8 mouse cellular contexts compared by ENCODE assay signal in genomic region chr3:49755986-49756845, GRCm38 (mm10). TPM values are rescaled to one million over a fixed set of nuclear protein-coding genes. Genes with fewer than 3 reads are reported as not detected.
DNase-seq lines count a peak whose midpoint lies in the region; ATAC-seq and TF ChIP-seq lines count a peak whose summit lies in the region.

No protein-coding gene starts in this region.

- peaks cover 2% of the 10 kb centered on the region; the same call in 1 of the 2 replicates for H3K27me3 ChIP-seq in kidney, adult 2 months (replicated peaks; ENCODE audit: control insufficient read depth, insufficient read depth, low read length)
- H3K27me3 ChIP-seq in lung, postnatal 0 days (replicated peaks; ENCODE audit: insufficient read depth, low read length): no peaks in the 10 kb centered on the region

- TF ChIP-seq EP300 in lung, postnatal 0 days (IDR thresholded peaks at IDR 0.05): no peak

- H3K9me3 ChIP-seq in lung, postnatal 0 days (ENCODE audit: low read length): no peaks in the 10 kb centered on the region

- H3K4me1 ChIP-seq in kidney, adult 2 months (ENCODE audit: control insufficient read depth, insufficient read depth, low read length): no peaks in the 10 kb centered on the region
- H3K4me1 ChIP-seq in lung, postnatal 0 days (ENCODE audit: insufficient read depth, low read depth, low read length): no peaks in the 10 kb centered on the region

- DNase-seq in cerebellum, postnatal 25 days: peak; percentile 19 to 24
- no peak for DNase-seq in cerebellum, adult 9-11 months
- peak; percentile 71 for DNase-seq in embryo, embryonic 11 days
- DNase-seq in heart, adult 8-10 months (ENCODE audit: low spot score): peak; percentile 63
- DNase-seq in kidney, adult 2 months: peak; percentile 39
- DNase-seq in lung, postnatal 0 days (ENCODE audit: low spot score): peak; percentile 69
- peak; percentile 34 to 54 for DNase-seq in right cerebral cortex, postnatal 10 days (ENCODE audit: low spot score in 2 of 2)
- DNase-seq in layer of hippocampus, postnatal 25 days (ENCODE audit: extremely low spot score in 1 of 2, low spot score in 1 of 2): no peak

- H3K27ac ChIP-seq in kidney, adult 2 months (ENCODE audit: insufficient read depth, low read depth, low read length): peak overlapping the region; percentile 64; the same call in 1 of the 2 replicates
- peak overlapping the region; percentile 57 for H3K27ac ChIP-seq in lung, postnatal 0 days (ENCODE audit: low read length)

- TF ChIP-seq POLR2A in kidney, adult 2 months (IDR thresholded peaks at IDR 0.05; ENCODE audit: low read depth, low read length): no peak

- peak overlapping the region; percentile 17 for H3K9ac ChIP-seq in lung, postnatal 0 days (replicated peaks; ENCODE audit: low read depth)

- H3K36me3 ChIP-seq in kidney, adult 2 months (ENCODE audit: control insufficient read depth, insufficient read depth, low read length): no peaks in the 10 kb centered on the region
- no peaks in the 10 kb centered on the region for H3K36me3 ChIP-seq in lung, postnatal 0 days (ENCODE audit: insufficient read depth, low read length)

- peak; percentile 15 for ATAC-seq in lung, postnatal 0 days

- WGBS in kidney, adult 2 months: 3% methylated on average over 36 of the region's 36 CpGs
- WGBS in lung, postnatal 0 days: 2% methylated on average over 36 of the region's 36 CpGs

- no peak for TF ChIP-seq CTCF in kidney, adult 2 months (conservative IDR thresholded peaks at IDR 0.05; ENCODE audit: insufficient read depth, insufficient read length, low read depth, low read length)
- peak; percentile 60 for TF ChIP-seq CTCF in lung, postnatal 0 days (IDR thresholded peaks at IDR 0.05)

- peak overlapping the region; percentile 64 for H3K4me3 ChIP-seq in kidney, adult 2 months (ENCODE audit: insufficient read depth, low read depth, low read length)
- peak overlapping the region; percentile 47 for H3K4me3 ChIP-seq in lung, postnatal 0 days (ENCODE audit: low read depth, low read length)

- peak overlapping the region; percentile 75 for H3K4me2 ChIP-seq in lung, postnatal 0 days (replicated peaks; ENCODE audit: low read depth, low read length)

RNA-seq across cellular contexts. Expression of gene Pcdh18, which starts 0.9 kb away (rescaled TPM):
- 1 to 10 TPM; 2.6 to 5.4 (median 3.5) TPM for total RNA-seq in heart, adult 8-10 months (2022)
- 5.7 and 6.7 TPM in 2 replicates for polyA plus RNA-seq in kidney, adult 2 months (2012; rRNA removed)
- 25.6 and 33.0 TPM in 2 replicates for polyA plus RNA-seq in lung, postnatal 0 days (2015; fragmentation: Nextera tagmentation; extraction: Ambion mirVana)
- total RNA-seq in layer of hippocampus, postnatal 25 days (2021): 1 to 10 TPM; 3.4 to 3.8 TPM

Comparison
In these comparisons a context has a peak if more than half of its experiments do, and no peak if none do; other contexts are left out.
1. DNase-seq: peak in cerebellum, postnatal 25 days (2 of 2), embryo, embryonic 11 days (single experiment), heart, adult 8-10 months (single experiment), kidney, adult 2 months (single experiment), lung, postnatal 0 days (single experiment) and right cerebral cortex, postnatal 10 days (2 of 2); none in cerebellum, adult 9-11 months (single experiment) and layer of hippocampus, postnatal 25 days (0 of 2).